Mouse (Mus musculus) lung, adult 18-20 months (tissue): ENCODE measurements at regions not wholly inside any gene's neighbourhood (a gene's known extent, or its start where the extent isn't known, plus 50 kb on each side); places are given as distances from the start of the nearest gene placed in this dataset.

ENCODE experiments used
- DNase-seq, 2 experiments: peaks; one replicate each; pipeline ENCODE4 v3.0.0; 2022; ENCODE audit warnings: mixed read lengths in 2 of 2

DNA sequence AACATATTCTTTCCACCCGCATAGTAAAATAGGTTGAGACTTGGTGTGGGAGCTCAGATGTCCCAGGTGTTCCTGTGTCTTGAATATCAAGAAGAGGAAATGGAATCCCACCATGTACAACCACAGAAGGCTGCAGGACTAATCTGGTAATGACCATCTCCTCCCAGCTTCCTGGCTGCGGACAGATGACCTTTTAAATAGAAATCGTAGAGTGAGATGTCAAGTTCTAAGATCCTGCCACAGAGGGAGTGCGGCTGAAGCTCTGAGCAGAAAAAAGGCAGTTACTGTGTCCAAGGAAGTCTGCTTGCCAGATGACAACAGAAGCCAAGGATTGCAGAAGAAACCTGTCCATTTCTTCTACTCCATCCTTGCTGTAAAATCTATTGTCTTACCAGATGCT, 629.0 kb upstream of the Tmem132c start:
- no peak for DNase-seq

GRCm38 (mm10) chr5:126622551-126622950, 619.1 kb upstream of the Tmem132c start:
- DNase-seq: no peak

- peak in 1 of 2 experiments; percentile 4 for DNase-seq
These were observed 618.4 kb upstream of the Tmem132c start for GRCm38 (mm10) chr5:126623205-126623604.

DNA sequence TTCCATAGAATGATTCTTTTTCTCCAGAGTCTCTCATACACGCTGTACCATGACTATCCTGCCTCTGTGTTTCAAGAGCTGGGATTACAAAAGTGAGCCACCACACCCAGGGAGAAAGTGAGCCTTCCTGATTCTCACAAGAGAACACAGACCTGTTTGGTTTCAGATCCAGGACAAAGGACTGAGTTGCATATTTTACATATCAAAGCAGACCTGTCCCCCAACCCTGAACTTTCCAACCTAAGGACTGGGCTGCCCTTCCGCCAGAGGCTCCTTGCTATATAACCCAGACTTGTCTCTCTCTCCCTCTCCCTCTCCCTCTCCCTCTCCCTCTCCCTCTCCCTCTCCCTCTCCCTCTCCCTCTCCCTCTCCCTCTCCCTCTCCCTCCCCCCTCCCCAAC, 611.8 kb upstream of the Tmem132c start:
- no peak for DNase-seq

DNA sequence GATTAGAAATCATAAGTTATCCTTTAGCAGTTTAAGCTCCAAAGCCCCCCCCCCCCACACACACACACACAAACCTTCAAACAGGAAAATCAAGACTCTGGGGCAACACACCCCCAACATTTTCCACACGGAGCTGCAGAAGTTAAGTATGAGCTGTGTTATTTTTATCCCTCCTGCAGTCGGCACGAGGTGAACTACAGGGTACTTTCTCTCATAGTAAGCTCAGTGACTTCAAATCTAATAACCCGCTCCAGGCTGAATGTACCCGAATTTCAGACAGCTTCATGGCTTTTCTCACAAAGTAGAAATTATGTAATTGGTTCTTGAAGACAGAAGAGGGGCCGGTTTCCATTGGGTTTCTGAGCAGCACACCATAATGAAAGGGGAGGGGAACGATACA, 591.2 kb upstream of the Tmem132c start:
- DNase-seq: no peak

DNA sequence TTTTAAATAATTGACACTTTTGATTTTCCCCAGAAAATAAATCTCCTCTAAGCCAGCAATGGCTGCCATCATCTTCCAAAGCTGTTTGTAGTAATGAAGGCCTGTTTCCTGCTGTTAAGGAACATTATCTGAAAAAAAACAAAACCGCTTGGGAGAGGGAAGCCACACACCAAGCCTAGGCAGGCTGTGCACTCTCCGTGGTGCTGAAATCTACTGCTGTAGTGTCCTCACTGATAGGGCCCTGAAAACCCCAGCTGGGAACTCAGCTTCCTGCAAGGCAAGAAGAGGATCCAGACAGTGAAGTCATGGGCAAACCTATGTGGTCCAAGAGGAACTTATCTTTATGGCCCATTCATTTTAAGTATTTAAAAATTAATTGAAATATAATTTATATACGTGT, 590.2 kb upstream of the Tmem132c start:
- DNase-seq: peak in 1 of 2 experiments; percentile 0

DNA sequence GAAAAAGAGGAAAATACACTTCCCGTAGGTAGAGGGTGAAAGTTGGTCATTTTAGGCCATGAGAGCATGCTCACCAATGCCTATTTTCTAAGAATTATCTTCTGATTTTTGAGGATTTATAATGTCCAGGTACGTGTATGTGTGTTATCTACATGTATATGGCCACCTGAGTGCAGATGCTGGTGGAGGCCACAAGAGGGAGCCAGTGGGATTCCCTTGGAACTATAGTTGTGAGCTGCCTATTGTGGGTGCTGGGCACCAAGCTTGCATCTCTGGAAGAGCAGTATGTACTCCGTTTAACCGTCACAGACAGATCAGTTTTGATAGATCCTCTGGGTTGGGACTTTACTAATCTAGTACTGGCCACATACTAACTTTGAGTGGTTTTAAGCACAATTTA, 579.0 kb upstream of the Tmem132c start:
- DNase-seq: no peak

GRCm38 (mm10) chr5:126671156-126671555, 570.5 kb upstream of the Tmem132c start:
- peak in 1 of 2 experiments; percentile 1 for DNase-seq

- DNase-seq: no peak
These were observed 561.3 kb upstream of the Tmem132c start for GRCm38 (mm10) chr5:126680262-126680661.

- DNase-seq: no peak
These were observed 542.3 kb upstream of the Tmem132c start for GRCm38 (mm10) chr5:126699314-126699713.

GRCm38 (mm10) chr5:126703516-126704282, 537.9 kb upstream of the Tmem132c start:
- no peak for DNase-seq

GRCm38 (mm10) chr5:126705871-126706270, 535.7 kb upstream of the Tmem132c start:
- DNase-seq: no peak

GRCm38 (mm10) chr5:126706701-126707100, 534.9 kb upstream of the Tmem132c start:
- no peak for DNase-seq

DNA sequence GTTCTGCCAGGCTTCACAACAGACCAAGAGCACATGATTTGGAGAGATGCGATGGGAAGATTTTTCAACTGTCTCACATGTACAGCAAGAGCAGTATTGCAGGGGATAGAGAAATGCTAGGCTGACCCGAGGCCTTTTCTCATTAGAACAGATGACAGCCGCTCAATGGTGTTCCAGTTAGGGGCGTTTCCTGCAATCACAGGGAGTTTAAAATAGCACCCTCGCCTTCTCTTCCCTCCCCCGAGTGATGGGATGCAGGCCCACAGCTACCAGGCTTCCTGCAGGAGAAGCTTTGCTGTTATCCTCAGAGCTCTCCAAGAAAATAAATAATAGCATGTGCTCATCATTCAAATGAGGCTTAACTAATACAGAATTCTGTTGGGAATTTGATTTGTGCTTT, 526.9 kb upstream of the Tmem132c start:
- no peak for DNase-seq

- no peak for DNase-seq
These were observed 523.2 kb upstream of the Tmem132c start for GRCm38 (mm10) chr5:126718421-126718820.

GRCm38 (mm10) chr5:126721300-126721699, 520.3 kb upstream of the Tmem132c start:
- no peak for DNase-seq

- no peak for DNase-seq
These were observed 518.0 kb upstream of the Tmem132c start for GRCm38 (mm10) chr5:126723304-126724295.

DNA sequence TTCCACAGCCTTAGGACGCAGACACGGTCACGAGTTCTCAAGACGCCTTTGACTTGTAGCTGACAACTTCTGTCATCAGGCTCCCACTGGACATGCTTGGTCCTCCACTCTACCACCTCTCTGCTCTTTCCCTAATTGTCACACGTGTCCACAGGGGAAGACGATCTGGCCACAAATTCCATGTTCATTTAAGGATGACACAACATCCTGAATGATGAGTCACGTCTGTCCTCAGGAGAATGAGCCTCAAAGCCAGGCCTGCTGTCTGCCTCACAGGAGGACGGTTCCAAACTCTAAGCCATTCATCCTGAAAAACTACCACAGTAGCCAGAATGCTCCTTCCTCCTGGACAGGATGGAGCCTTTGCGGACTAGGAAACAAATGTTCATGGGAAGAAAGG, 517.3 kb upstream of the Tmem132c start:
- no peak for DNase-seq

DNA sequence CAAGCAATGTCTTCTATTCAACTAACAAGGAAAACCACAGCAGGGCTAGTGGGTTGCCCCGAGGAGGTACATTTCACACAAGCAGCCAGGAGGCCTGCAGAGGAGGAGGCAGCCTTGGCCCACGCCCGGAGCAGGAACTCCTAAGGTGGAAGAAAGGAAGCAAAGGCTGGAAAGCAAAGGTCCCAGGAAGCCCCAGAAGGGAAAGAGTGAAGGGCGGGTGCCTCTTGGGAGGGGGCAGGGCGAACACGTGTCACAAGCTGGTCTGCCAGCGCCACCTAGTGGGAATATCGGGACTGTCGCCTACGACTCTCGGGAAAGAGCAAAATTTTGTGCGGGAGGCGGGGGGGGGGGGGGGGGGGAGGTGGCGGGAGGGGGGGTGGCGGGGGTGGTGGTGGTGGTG, 508.1 kb upstream of the Tmem132c start:
- peak; percentile 7 to 19 for DNase-seq

GRCm38 (mm10) chr5:126735733-126736132, 505.9 kb upstream of the Tmem132c start:
- DNase-seq: no peak

DNA sequence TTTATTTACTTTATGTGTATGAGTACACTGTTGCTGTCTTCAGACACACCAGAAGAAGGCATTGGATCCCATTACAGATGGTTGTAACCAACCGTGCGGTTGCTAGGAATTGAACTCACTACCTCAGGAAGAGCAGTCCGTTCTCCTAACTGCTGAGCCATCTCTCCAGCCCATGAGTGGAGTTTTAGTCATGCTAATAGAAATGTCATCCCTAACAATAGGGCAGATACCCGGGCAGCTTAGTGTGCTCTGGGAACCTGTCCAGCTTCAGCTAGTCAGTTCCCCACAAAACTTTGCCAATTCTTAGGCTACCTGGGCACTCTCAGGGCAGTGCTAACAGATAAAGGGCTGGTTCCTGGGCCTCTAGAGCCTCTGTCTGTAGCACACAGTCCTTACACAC, 503.9 kb upstream of the Tmem132c start:
- no peak for DNase-seq

- no peak for DNase-seq
These were observed 500.7 kb upstream of the Tmem132c start for GRCm38 (mm10) chr5:126740861-126741410.

- no peak for DNase-seq
These were observed 486.5 kb upstream of the Tmem132c start for GRCm38 (mm10) chr5:126755107-126755506.
